Mouse (Mus musculus): ENCODE results near the gene Por.

DNA sequence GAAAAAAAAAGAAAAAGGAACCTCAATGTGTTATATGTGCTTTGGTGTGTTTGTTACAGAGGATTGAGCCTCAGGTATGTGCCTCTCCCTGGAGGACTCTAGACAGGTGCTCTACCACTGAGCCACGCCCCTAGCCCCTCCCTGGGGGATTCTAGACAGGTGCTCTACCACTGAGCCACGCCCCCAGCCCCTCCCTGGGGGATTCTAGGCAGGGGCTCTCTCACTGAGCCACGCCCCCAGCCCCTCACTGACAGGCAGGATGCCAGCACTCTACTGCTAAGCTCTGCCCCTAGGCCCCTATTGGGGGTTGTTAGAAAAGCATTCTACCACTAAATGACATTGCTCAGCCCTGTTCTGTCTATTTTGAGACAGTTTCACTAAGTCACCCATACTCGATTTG is 2.7 kb downstream of the Por start:
- TF ChIP-seq CHD2 (IDR thresholded peaks at IDR 0.05; ENCODE audit: low read length) (no peak), CTCF (IDR thresholded peaks at IDR 0.05 in 2 of 3, conservative IDR thresholded peaks at IDR 0.05 in 1 of 3; ENCODE audit: control insufficient read depth in 1 of 3, insufficient read depth in 1 of 3, low read depth in 2 of 3, low read length in 3 of 3, poor library complexity in 1 of 3, severe bottlenecking in 1 of 3) (no peak)
